Mouse (Mus musculus): ENCODE data around the gene Triobp.

The Triobp gene

GRCm38 (mm10) chr15:78926021-78926919 lies 21.3 kb upstream of the Triobp start, which contains the start of gene Lgals1:
TSS of gene Lgals1 (plus strand) at chr15:78926725.
- DNase-seq, result peak; percentile 80

GRCm38 (mm10) chr15:78927021-78927787 lies 20.3 kb upstream of the Triobp start:
- DNase-seq, result peak; percentile 51

- peak; percentile 88 for DNase-seq
These were observed 19.6 kb upstream of the Triobp start for GRCm38 (mm10) chr15:78927788-78928457.

- no peak for DNase-seq
These were observed 19.0 kb upstream of the Triobp start for GRCm38 (mm10) chr15:78928539-78928938.

- DNase-seq, result no peak
These were observed 17.3 kb upstream of the Triobp start for GRCm38 (mm10) chr15:78930192-78930706.

- no peak for DNase-seq
These were observed 16.6 kb upstream of the Triobp start for GRCm38 (mm10) chr15:78930801-78931426.

- DNase-seq, result peak; percentile 78
These were observed 15.9 kb upstream of the Triobp start for GRCm38 (mm10) chr15:78931577-78931976.

- DNase-seq, result peak; percentile 84
These were observed 12.7 kb upstream of the Triobp start, which contains the start of gene Nol12 for GRCm38 (mm10) chr15:78934784-78935320. TSS of gene Nol12 (plus strand) at chr15:78934933.

- no peak for DNase-seq
These were observed 11.1 kb upstream of the Triobp start for GRCm38 (mm10) chr15:78936403-78936802.

GRCm38 (mm10) chr15:78937311-78937710 lies 10.2 kb upstream of the Triobp start:
- DNase-seq, result no peak

GRCm38 (mm10) chr15:78937963-78938362 lies 9.6 kb upstream of the Triobp start:
- DNase-seq, result no peak

GRCm38 (mm10) chr15:78940325-78940724 lies 7.2 kb upstream of the Triobp start:
- no peak for DNase-seq

- peak; percentile 68 for DNase-seq
These were observed 4.9 kb upstream of the Triobp start for GRCm38 (mm10) chr15:78942663-78943062.

GRCm38 (mm10) chr15:78946232-78946631 lies 1.3 kb upstream of the Triobp start:
- no peak for DNase-seq

- DNase-seq, result no peak
These were observed 715 bp downstream of the Triobp start for GRCm38 (mm10) chr15:78948152-78948725.

GRCm38 (mm10) chr15:78948883-78949282 lies 1.4 kb downstream of the Triobp start:
- DNase-seq, result no peak

GRCm38 (mm10) chr15:78955663-78956062 lies 8.1 kb downstream of the Triobp start:
- no peak for DNase-seq

- DNase-seq, result no peak
These were observed 8.8 kb downstream of the Triobp start for GRCm38 (mm10) chr15:78956351-78956750.

GRCm38 (mm10) chr15:78957021-78957420 lies 9.5 kb downstream of the Triobp start:
- no peak for DNase-seq

GRCm38 (mm10) chr15:78959537-78959936 lies 12.0 kb downstream of the Triobp start:
- DNase-seq, result no peak

- DNase-seq, result no peak
These were observed 12.6 kb downstream of the Triobp start for GRCm38 (mm10) chr15:78960088-78960487.

GRCm38 (mm10) chr15:78962885-78963284 lies 15.4 kb downstream of the Triobp start:
- DNase-seq, result peak; percentile 25

All from thymus, postnatal 25 days (tissue).